Mouse (Mus musculus) cortical plate, adult 2 months (tissue): ENCODE results near the gene Gm13272.
"Not testable (repeated sequence)": the region's sequence is repeated elsewhere in the genome, so short reads cannot be mapped to it uniquely, and the experiment has no call there.

Experiments used
- CTCF ChIP-seq: fragments of 200-500 bp; IDR thresholded peaks from 2 replicates; pipeline ENCODE4 v1.5.1; 2011; ENCODE audit warnings: mild to moderate bottlenecking, control low read depth, low read length; ENCODE audit not compliant: insufficient read depth; ENCODE audit errors: extremely low read depth
- POLR2A ChIP-seq: fragments of 200-500 bp; IDR thresholded peaks from 2 replicates; pipeline ENCODE4 v1.6.1; 2011; ENCODE audit warnings: mild to moderate bottlenecking, low read length, control low read depth; ENCODE audit not compliant: insufficient read depth; ENCODE audit errors: extremely low read depth

DNA sequence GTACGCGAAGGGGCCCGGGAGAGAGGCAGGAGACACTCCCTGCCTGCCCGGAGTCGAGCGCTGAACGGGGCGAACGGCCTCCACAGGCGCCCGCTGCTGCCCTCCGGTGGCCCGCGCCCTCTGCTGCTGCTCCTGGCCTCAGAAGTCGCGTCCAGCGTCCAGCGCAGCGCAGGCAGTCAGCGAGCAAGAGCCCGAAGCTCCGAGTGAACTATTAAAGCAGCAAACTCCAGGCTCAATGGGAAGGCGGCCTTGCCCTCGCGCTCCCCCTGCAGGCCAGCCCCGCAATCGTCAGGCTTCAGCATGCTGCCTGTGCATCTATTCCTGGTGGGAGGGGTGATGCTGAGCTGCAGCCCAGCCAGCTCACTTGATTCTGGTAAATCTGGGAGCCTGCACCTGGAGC is 5.8 kb downstream of the Gm13272 start, which contains the start of gene Gm13276:
- not testable (repeated sequence) for TF ChIP-seq CTCF, POLR2A
